Mouse (Mus musculus) heart, adult 2 months (tissue): Measurements from ENCODE around the gene Rtkn2. TPM values are rescaled to one million over a fixed set of nuclear protein-coding genes. Genes with fewer than 3 reads are reported as not detected.

Experiments used
- DNase-seq, 2 experiments: peaks; one replicate each; pipeline ENCODE4 v3.0.0; 2021
- H3K27ac ChIP-seq: fragments of 200-600 bp; 2 replicates; pipeline ENCODE4 v1.8.1; 2022
- H3K27me3 ChIP-seq: fragments of 200-500 bp; 2 replicates; pipeline ENCODE4 v1.6.1; 2012; ENCODE audit warnings: mild to moderate bottlenecking, low read length, inconsistent platforms, mixed read lengths; ENCODE audit not compliant: control insufficient read depth, insufficient read depth
- H3K36me3 ChIP-seq: fragments of 200-500 bp; 2 replicates; pipeline ENCODE4 v1.6.1; 2012; ENCODE audit warnings: low read length, inconsistent platforms; ENCODE audit not compliant: control insufficient read depth, insufficient read depth
- H3K4me1 ChIP-seq: fragments of 200-500 bp; 2 replicates; pipeline ENCODE4 v1.6.1; 2011; ENCODE audit warnings: low read length; ENCODE audit not compliant: control insufficient read depth, insufficient read depth
- H3K4me3 ChIP-seq: fragments of 200-600 bp; 2 replicates; pipeline ENCODE4 v1.8.1; 2022
- H3K79me2 ChIP-seq: fragments of 200-500 bp; replicated peaks from 2 replicates; pipeline ENCODE4 v1.6.1; 2012; ENCODE audit warnings: mild to moderate bottlenecking, inconsistent platforms, low read length, moderate library complexity, mixed read lengths; ENCODE audit not compliant: control insufficient read depth, insufficient read depth
- H3K9ac ChIP-seq: fragments of 200-500 bp; 2 replicates; pipeline ENCODE4 v1.6.1; 2012; ENCODE audit warnings: low read depth, mild to moderate bottlenecking, control low read depth, inconsistent platforms, low read length, mixed read lengths
- CTCF ChIP-seq: fragments of 200-600 bp; IDR thresholded peaks from 2 replicates; pipeline ENCODE4 v1.8.1; 2022; ENCODE audit warnings: antibody characterized with exemption, mild to moderate bottlenecking, moderate library complexity
- EP300 ChIP-seq: fragments of 200-500 bp; IDR thresholded peaks from 2 replicates; pipeline ENCODE4 v1.6.1; 2011; ENCODE audit warnings: low read depth, low read length, control low read depth; ENCODE audit not compliant: insufficient read depth
- POLR2A ChIP-seq: fragments of 200-500 bp; IDR thresholded peaks from 2 replicates; pipeline ENCODE4 v1.6.1; 2011; ENCODE audit warnings: mild to moderate bottlenecking, low read depth, low read length, control low read depth; ENCODE audit not compliant: insufficient read depth
- WGBS: fragments of 180-500 bp; shearing (Covaris S2); methylation state at CpG from one replicate; pipeline ENCODE4 v1.1.7; 2018; 5-methylcytosine and 5-hydroxymethylcytosine counted together
- intact Hi-C: fragments of 180-260 bp; cut with DNase I; formaldehyde crosslinking; loops from one replicate; pipeline ENCODE4 v1.15.1; 2025
- polyA plus RNA-seq: library from polyadenylated mRNA; depleted of rRNA; stranded (reverse); fragments of >200 nt; gene quantifications from 2 replicates; pipeline ENCODE4 v1.2.3, GENCODE M21; 2012; rRNA removed
- total RNA-seq, 2 experiments: library from RNA; stranded (reverse); gene quantifications; 2 replicates each; pipeline ENCODE4 v1.2.3; 2021

Rtkn2 gene
- total and polyA plus RNA-seq, 3 experiments, result 0.08 to 0.16 (median 0.14) TPM

GRCm38 (mm10) chr10:68104881-68105781, 125.8 kb downstream of the Rtkn2 start:
- H3K4me3 ChIP-seq, result no peak overlapping the region
- peaks cover 38% of the 10 kb centered on the region for H3K4me1 ChIP-seq
- TF ChIP-seq CTCF (no peak), EP300 (no peak), POLR2A (no peak)
- no peak overlapping the region; the same call in 1 of the 2 replicates for H3K9ac ChIP-seq
- no peaks in the 10 kb centered on the region for H3K27me3 ChIP-seq
- H3K79me2 ChIP-seq, result no peaks in the 10 kb centered on the region
- 31% methylated on average over 14 of the region's 14 CpGs for WGBS
- peak overlapping the region; percentile 67 for H3K27ac ChIP-seq
- DNase-seq, result no peak
- intact Hi-C loops, result no loop called here
- H3K36me3 ChIP-seq, result peaks cover 76% of the 10 kb centered on the region

GRCm38 (mm10) chr10:68106351-68106950, 127.1 kb downstream of the Rtkn2 start:
- Histone ChIP-seq H3K36me3 (peaks cover 72% of the 10 kb centered on the region), H3K9ac (no peak overlapping the region), H3K27ac (peak overlapping the region; percentile 67), H3K79me2 (no peaks in the 10 kb centered on the region), H3K4me1 (peaks cover 44% of the 10 kb centered on the region), H3K4me3 (no peak overlapping the region), H3K27me3 (no peaks in the 10 kb centered on the region)
- DNase-seq, result no peak
- intact Hi-C loops, result loop anchor here (2.0 kb wide), 1 partner anchor 14 kb away; no protein-coding TSS in a partner anchor
- 58% methylated on average over 9 of the region's 9 CpGs for WGBS
- TF ChIP-seq POLR2A (no peak), CTCF (no peak), EP300 (no peak)

GRCm38 (mm10) chr10:68107716-68108115, 128.3 kb downstream of the Rtkn2 start:
- DNase-seq, result peak in 1 of 2 experiments; percentile 8
- H3K4me1 ChIP-seq, result peaks cover 37% of the 10 kb centered on the region
- peak overlapping the region; percentile 67 for H3K27ac ChIP-seq
- TF ChIP-seq CTCF (no peak), EP300 (no peak), POLR2A (no peak)
- no peak overlapping the region for H3K9ac ChIP-seq
- intact Hi-C loops, result loop anchor here (2.0 kb wide), 1 partner anchor 13 kb away; no protein-coding TSS in a partner anchor
- no peaks in the 10 kb centered on the region for H3K27me3 ChIP-seq
- H3K79me2 ChIP-seq, result no peaks in the 10 kb centered on the region
- H3K36me3 ChIP-seq, result peaks cover 66% of the 10 kb centered on the region
- no peak overlapping the region for H3K4me3 ChIP-seq
- WGBS, result 87% methylated on average over 6 of the region's 6 CpGs

Other genes with a start within 250 kb of the Rtkn2 start
- under 1 TPM; 0.34 to 0.66 TPM for gene Zfp365, start 66.9 kb upstream of the Rtkn2 start, total RNA-seq
- 0.39 and 0.79 TPM in 2 replicates for gene Zfp365, start 66.9 kb upstream of the Rtkn2 start, polyA plus RNA-seq